Mouse (Mus musculus) erythroblast, embryonic 14.5 days (primary cell): ENCODE measurements around the gene Orai3.

Source experiments
- GATA1 ChIP-seq: IDR thresholded peaks from 2 replicates; pipeline ENCODE4 v1.6.1; 2012; ENCODE audit warnings: low read length, inconsistent platforms, mixed read lengths
- TAL1 ChIP-seq: IDR thresholded peaks from 3 replicates; pipeline ENCODE4 v1.6.1; 2012; ENCODE audit warnings: low read length, inconsistent platforms, mixed read lengths

GRCm38 (mm10) chr7:127815954-127816821 is 46.6 kb downstream of the Orai3 start:
- TF ChIP-seq GATA1 (no peak), TAL1 (0 out of 3 replicates have a peak, but pooled peaks have one; percentile 19)
